In genomic region chr6:30520400-30520799, GRCm38 (mm10) we compare ENCODE assay signal across 19 mouse cellular contexts. TPM values are rescaled to one million over a fixed set of nuclear protein-coding genes. Genes with fewer than 3 reads are reported as not detected.
DNase-seq lines count a peak whose midpoint lies in the region; ATAC-seq and TF ChIP-seq lines count a peak whose summit lies in the region.
"Had no signal": no experiment of that assay in that cellular context is flagged by ENCODE, and none has a peak within 500 bp of the region (broad histone marks: within the 10 kb centered on the region; RNA-seq: fewer than 3 reads in every experiment).

No protein-coding gene starts in this region.

- no peak overlapping the region for H3K4me3 ChIP-seq in hindbrain, postnatal 0 days (ENCODE audit: low read length)
- H3K4me3 ChIP-seq in hindbrain, embryonic 13.5 days = no peak overlapping the region
- H3K4me3 ChIP-seq: hindbrain, embryonic 12.5 days; lung, embryonic 15.5 days had no signal

- 64% methylated on average over 11 of the region's 11 CpGs for WGBS in hindbrain, postnatal 0 days
- WGBS in hindbrain, embryonic 13.5 days = 68% methylated on average over 11 of the region's 11 CpGs

- no peak for ATAC-seq in hindbrain, postnatal 0 days
- ATAC-seq in hindbrain, embryonic 13.5 days (ENCODE audit: low FRiP score) = no peak
- ATAC-seq in megakaryocyte progenitor cell, adult 5-6 weeks (replicated peaks; ENCODE audit: poor library complexity) = peak; percentile 37
- ATAC-seq: CD4-positive, CD25-positive, alpha-beta regulatory T cell, adult 4 months; Patski had no signal

- no peak overlapping the region for H3K27ac ChIP-seq in hindbrain, postnatal 0 days
- no peak overlapping the region for H3K27ac ChIP-seq in hindbrain, embryonic 13.5 days
- H3K27ac ChIP-seq: hindbrain, embryonic 12.5 days; lung, embryonic 15.5 days had no signal

- no peaks in the 10 kb centered on the region for H3K4me1 ChIP-seq in hindbrain, postnatal 0 days (ENCODE audit: insufficient read depth, low read length)
- H3K4me1 ChIP-seq in hindbrain, embryonic 13.5 days (replicated peaks) = 0 out of 2 replicates have a peak, but pooled peaks cover 3% of the 10 kb centered on the region
- H3K4me1 ChIP-seq: lung, embryonic 15.5 days had no signal

- H3K9ac ChIP-seq in hindbrain, postnatal 0 days (replicated peaks; ENCODE audit: low read length) = no peak overlapping the region
- H3K9ac ChIP-seq in hindbrain, embryonic 13.5 days = no peak overlapping the region
- H3K9ac ChIP-seq: hindbrain, embryonic 12.5 days; lung, embryonic 15.5 days had no signal

- H3K4me2 ChIP-seq in hindbrain, postnatal 0 days (ENCODE audit: low read depth, low read length) = no peak overlapping the region
- no peak overlapping the region for H3K4me2 ChIP-seq in hindbrain, embryonic 13.5 days
- H3K4me2 ChIP-seq: hindbrain, embryonic 12.5 days; lung, embryonic 15.5 days had no signal

- no peaks in the 10 kb centered on the region for H3K9me3 ChIP-seq in hindbrain, postnatal 0 days (ENCODE audit: low read length)
- no peaks in the 10 kb centered on the region for H3K9me3 ChIP-seq in hindbrain, embryonic 13.5 days
- H3K9me3 ChIP-seq: hindbrain, embryonic 12.5 days; lung, embryonic 15.5 days had no signal

- TF ChIP-seq CTCF in hindbrain, postnatal 0 days (IDR thresholded peaks at IDR 0.05; ENCODE audit: low read depth) = 0 out of 2 replicates have a peak, but pooled peaks have one; percentile 29

- H3K27me3 ChIP-seq in hindbrain, postnatal 0 days (ENCODE audit: insufficient read depth, low read length) = no peaks in the 10 kb centered on the region
- no peaks in the 10 kb centered on the region for H3K27me3 ChIP-seq in hindbrain, embryonic 13.5 days
- H3K27me3 ChIP-seq: hindbrain, embryonic 12.5 days; lung, embryonic 15.5 days; Patski had no signal

- no peak for DNase-seq in hindbrain, postnatal 0 days (ENCODE audit: low spot score)
- peak; percentile 67 for DNase-seq in ES-CJ7 (ENCODE audit: low read depth, low spot score)
- DNase-seq in R1 (ENCODE audit: low read depth, low spot score) = peak; percentile 63
- DNase-seq in kidney, adult 11 months = no peak
- DNase-seq in left cerebral cortex, adult 18-20 months (ENCODE audit: low spot score in 2 of 2) = no peak
- DNase-seq: kidney, adult 8-10 months; liver; spleen, adult 18-20 months; thymus, postnatal 25 days had no signal

- no peaks in the 10 kb centered on the region for H3K36me3 ChIP-seq in hindbrain, postnatal 0 days (ENCODE audit: insufficient read depth, low read length)
- no peaks in the 10 kb centered on the region for H3K36me3 ChIP-seq in hindbrain, embryonic 13.5 days
- H3K36me3 ChIP-seq: hindbrain, embryonic 12.5 days; lung, embryonic 15.5 days had no signal

RNA-seq across cellular contexts. Expression of gene Ssmem1, which starts 10.8 kb away (rescaled TPM):
- 0.26 TPM in 1 of 2 replicates, not detected in the other for total RNA-seq in hindbrain, postnatal 0 days (2014; rRNA removed)
- 0.18 and 0.39 TPM in 2 replicates for polyA plus RNA-seq in hindbrain, postnatal 0 days (2015; fragmentation: Nextera tagmentation; extraction: Ambion mirVana)
- 0.12 and 0.39 TPM in 2 replicates for polyA plus RNA-seq in hindbrain, embryonic 13.5 days (2015; fragmentation: Nextera tagmentation; extraction: Ambion mirVana)
- total RNA-seq in megakaryocyte progenitor cell, adult 5-6 weeks (2015) = not detected in 2 replicates
- total RNA-seq in megakaryocyte progenitor cell, adult 5-6 weeks (2017) = not detected in 2 replicates
- under 1 TPM; 0.52 to 0.74 TPM for total RNA-seq in left cerebral cortex, adult 18-20 months (2021)
- total RNA-seq: midbrain, postnatal 0 days had no signal
- polyA plus RNA-seq: CD4-positive, CD25-positive, alpha-beta regulatory T cell, adult 4 months; heart, embryonic 14.5 days had no signal

RNA-seq across cellular contexts. Expression of gene Tmem209, which starts 10.8 kb away (rescaled TPM):
- 35.3 and 50.0 TPM in 2 replicates for total RNA-seq in hindbrain, postnatal 0 days (2014; rRNA removed)
- 23.2 and 25.0 TPM in 2 replicates for polyA plus RNA-seq in hindbrain, postnatal 0 days (2015; fragmentation: Nextera tagmentation; extraction: Ambion mirVana)
- 29.5 and 33.4 TPM in 2 replicates for polyA plus RNA-seq in hindbrain, embryonic 13.5 days (2015; fragmentation: Nextera tagmentation; extraction: Ambion mirVana)
- total RNA-seq in megakaryocyte progenitor cell, adult 5-6 weeks (2015) = 46.5 and 62.6 TPM in 2 replicates
- 29.4 and 31.7 TPM in 2 replicates for total RNA-seq in megakaryocyte progenitor cell, adult 5-6 weeks (2017)
- 10 to 100 TPM; 21.7 to 24.8 TPM for total RNA-seq in left cerebral cortex, adult 18-20 months (2021)

RNA-seq across cellular contexts. Expression of gene Cpa2, which starts 21.0 kb away (rescaled TPM):
- total RNA-seq in hindbrain, postnatal 0 days (2014; rRNA removed) = 6.2 and 8.1 TPM in 2 replicates
- 14.9 and 15.7 TPM in 2 replicates for polyA plus RNA-seq in hindbrain, postnatal 0 days (2015; fragmentation: Nextera tagmentation; extraction: Ambion mirVana)
- polyA plus RNA-seq in hindbrain, embryonic 13.5 days (2015; fragmentation: Nextera tagmentation; extraction: Ambion mirVana) = 6.9 and 8.7 TPM in 2 replicates
- total RNA-seq in megakaryocyte progenitor cell, adult 5-6 weeks (2015) = 1.3 TPM in 1 of 2 replicates, not detected in the other
- not detected in 2 replicates for total RNA-seq in megakaryocyte progenitor cell, adult 5-6 weeks (2017)
- total RNA-seq in left cerebral cortex, adult 18-20 months (2021) = 1 to 10 TPM; 1.9 to 2.0 TPM
- polyA plus RNA-seq: Patski had no signal

RNA-seq across cellular contexts. Expression of gene Cpa4, which starts 47.8 kb away (rescaled TPM):
- 0.11 and 0.16 TPM in 2 replicates for total RNA-seq in hindbrain, postnatal 0 days (2014; rRNA removed)
- 0.45 and 0.53 TPM in 2 replicates for polyA plus RNA-seq in hindbrain, postnatal 0 days (2015; fragmentation: Nextera tagmentation; extraction: Ambion mirVana)
- polyA plus RNA-seq in hindbrain, embryonic 13.5 days (2015; fragmentation: Nextera tagmentation; extraction: Ambion mirVana) = 1.4 and 1.5 TPM in 2 replicates
- not detected in 2 replicates for total RNA-seq in megakaryocyte progenitor cell, adult 5-6 weeks (2015)
- total RNA-seq in megakaryocyte progenitor cell, adult 5-6 weeks (2017) = not detected in 2 replicates
- total RNA-seq in left cerebral cortex, adult 18-20 months (2021) = under 1 TPM; 0.19 to 0.21 TPM
- total RNA-seq: gastrocnemius, adult 8-10 months; megakaryocyte, adult 5-6 weeks had no signal
- polyA plus RNA-seq: CD4-positive, CD25-positive, alpha-beta regulatory T cell, adult 4 months; Patski had no signal

Comparison
In these comparisons a context has a peak if more than half of its experiments do, and no peak if none do; other contexts are left out.
1. DNase-seq: peak in ES-CJ7 (single experiment) and R1 (single experiment); none in hindbrain, postnatal 0 days (single experiment), kidney, adult 11 months (single experiment) and left cerebral cortex, adult 18-20 months (0 of 2).